Comparison of ENCODE assay signal across 18 mouse cellular contexts in genomic region chr19:44929251-44929650, GRCm38 (mm10). TPM values are rescaled to one million over a fixed set of nuclear protein-coding genes. Genes with fewer than 3 reads are reported as not detected.
DNase-seq lines count a peak whose midpoint lies in the region; ATAC-seq and TF ChIP-seq lines count a peak whose summit lies in the region.
"Had no signal": no experiment of that assay in that cellular context is flagged by ENCODE, and none has a peak within 500 bp of the region (broad histone marks: within the 10 kb centered on the region; RNA-seq: fewer than 3 reads in every experiment).

No protein-coding gene starts in this region.

- H3K27ac ChIP-seq in heart, embryonic 11.5 days (ENCODE audit: low read depth, low read length): 0 out of 2 replicates have a peak overlapping the region, but pooled peaks have one; percentile 12
- H3K27ac ChIP-seq in intestine, embryonic 15.5 days: 0 out of 2 replicates have a peak overlapping the region, but pooled peaks have one; percentile 13
- no peak overlapping the region; the same call in 1 of the 2 replicates for H3K27ac ChIP-seq in intestine, embryonic 16.5 days (ENCODE audit: low read length)
- peak overlapping the region; percentile 92 for H3K27ac ChIP-seq in heart, postnatal 0 days (ENCODE audit: low read depth)
- H3K27ac ChIP-seq: forebrain, embryonic 12.5 days; gastrocnemius, adult 2 months; hindbrain, embryonic 15.5 days; liver, embryonic 14.5 days; macrophage had no signal

- no peak for DNase-seq in heart, adult 8-10 months (ENCODE audit: low spot score)
- peak; percentile 65 for DNase-seq in Muller cell, postnatal 12 days (ENCODE audit: inconsistent ontology term)
- no peak for DNase-seq in heart, postnatal 0 days (ENCODE audit: low spot score)
- DNase-seq in urinary bladder, adult 18-20 months (ENCODE audit: low spot score in 2 of 2): no peak
- no peak for DNase-seq in right cerebral cortex, postnatal 25 days
- DNase-seq: adrenal gland, adult 2 months; gastrocnemius, adult 2 months; kidney, adult 18-20 months; thymus, postnatal 25 days had no signal

- peaks cover 40% of the 10 kb centered on the region for H3K4me1 ChIP-seq in heart, embryonic 11.5 days (ENCODE audit: control insufficient read depth, insufficient read depth, low read length)
- peaks cover 26% of the 10 kb centered on the region for H3K4me1 ChIP-seq in intestine, embryonic 15.5 days (replicated peaks)
- peaks cover 14% of the 10 kb centered on the region for H3K4me1 ChIP-seq in intestine, embryonic 16.5 days (ENCODE audit: control insufficient read depth, insufficient read depth, low read length)
- H3K4me1 ChIP-seq in heart, postnatal 0 days (ENCODE audit: control insufficient read depth, insufficient read depth): peaks cover 46% of the 10 kb centered on the region

- H3K9me3 ChIP-seq in heart, embryonic 11.5 days (replicated peaks; ENCODE audit: control insufficient read depth, low read length): no peaks in the 10 kb centered on the region
- H3K9me3 ChIP-seq in intestine, embryonic 15.5 days: no peaks in the 10 kb centered on the region
- no peaks in the 10 kb centered on the region for H3K9me3 ChIP-seq in intestine, embryonic 16.5 days (ENCODE audit: control insufficient read depth, low read length)
- H3K9me3 ChIP-seq in heart, postnatal 0 days (replicated peaks; ENCODE audit: control insufficient read depth, low read length): no peaks in the 10 kb centered on the region
- H3K9me3 ChIP-seq: forebrain, embryonic 12.5 days; hindbrain, embryonic 15.5 days had no signal

- no peak for ATAC-seq in heart, embryonic 11.5 days (replicated peaks; ENCODE audit: insufficient number of reproducible peaks, low FRiP score, low TSS enrichment)
- ATAC-seq in intestine, embryonic 15.5 days: no peak
- no peak for ATAC-seq in intestine, embryonic 16.5 days
- no peak for ATAC-seq in heart, postnatal 0 days (ENCODE audit: insufficient read depth, low read depth)

- WGBS in heart, embryonic 11.5 days (ENCODE audit: insufficient replicate concordance): 56% methylated on average over 3 of the region's 3 CpGs
- WGBS in intestine, embryonic 15.5 days: 21% methylated on average over 3 of the region's 3 CpGs
- 25% methylated on average over 3 of the region's 3 CpGs for WGBS in intestine, embryonic 16.5 days
- 26% methylated on average over 3 of the region's 3 CpGs for WGBS in heart, postnatal 0 days

- H3K9ac ChIP-seq in heart, embryonic 11.5 days (ENCODE audit: low read depth, low read length): no peak overlapping the region
- H3K9ac ChIP-seq in intestine, embryonic 15.5 days: no peak overlapping the region
- no peak overlapping the region for H3K9ac ChIP-seq in intestine, embryonic 16.5 days (ENCODE audit: low read depth, low read length)
- no peak overlapping the region for H3K9ac ChIP-seq in heart, postnatal 0 days (replicated peaks; ENCODE audit: low read depth, low read length)
- H3K9ac ChIP-seq: forebrain, embryonic 12.5 days; hindbrain, embryonic 15.5 days; liver, embryonic 14.5 days had no signal

- no peaks in the 10 kb centered on the region for H3K36me3 ChIP-seq in heart, embryonic 11.5 days (ENCODE audit: control insufficient read depth, insufficient read depth, low read length)
- H3K36me3 ChIP-seq in intestine, embryonic 15.5 days: no peaks in the 10 kb centered on the region
- H3K36me3 ChIP-seq in intestine, embryonic 16.5 days (ENCODE audit: control insufficient read depth, insufficient read depth, low read length): no peaks in the 10 kb centered on the region
- 0 out of 2 replicates have a peak, but pooled peaks cover 3% of the 10 kb centered on the region for H3K36me3 ChIP-seq in heart, postnatal 0 days (replicated peaks; ENCODE audit: control insufficient read depth, insufficient read depth, low read length)
- H3K36me3 ChIP-seq: forebrain, embryonic 12.5 days; hindbrain, embryonic 15.5 days had no signal

- no peak overlapping the region for H3K4me2 ChIP-seq in heart, embryonic 11.5 days
- no peak overlapping the region for H3K4me2 ChIP-seq in intestine, embryonic 15.5 days (replicated peaks)
- no peak overlapping the region for H3K4me2 ChIP-seq in intestine, embryonic 16.5 days (ENCODE audit: low read depth, low read length)
- H3K4me2 ChIP-seq in heart, postnatal 0 days (ENCODE audit: low read depth, low read length): no peak overlapping the region
- H3K4me2 ChIP-seq: hindbrain, embryonic 15.5 days; midbrain, embryonic 11.5 days had no signal

- no peak for TF ChIP-seq EP300 in heart, postnatal 0 days (IDR thresholded peaks at IDR 0.05; ENCODE audit: low read depth)

- no peaks in the 10 kb centered on the region for H3K27me3 ChIP-seq in heart, embryonic 11.5 days (ENCODE audit: control insufficient read depth, insufficient read depth, low read length)
- H3K27me3 ChIP-seq in intestine, embryonic 15.5 days (replicated peaks): no peaks in the 10 kb centered on the region
- H3K27me3 ChIP-seq in intestine, embryonic 16.5 days (replicated peaks; ENCODE audit: control insufficient read depth, insufficient read depth, low read length): no peaks in the 10 kb centered on the region
- no peaks in the 10 kb centered on the region for H3K27me3 ChIP-seq in heart, postnatal 0 days (ENCODE audit: control insufficient read depth, insufficient read depth, low read length)
- H3K27me3 ChIP-seq: CH12.LX; hindbrain, embryonic 15.5 days had no signal

- no peak overlapping the region for H3K4me3 ChIP-seq in heart, embryonic 11.5 days (ENCODE audit: low read depth, low read length)
- H3K4me3 ChIP-seq in intestine, embryonic 15.5 days (replicated peaks): no peak overlapping the region
- no peak overlapping the region for H3K4me3 ChIP-seq in intestine, embryonic 16.5 days (ENCODE audit: low read length)
- H3K4me3 ChIP-seq in heart, postnatal 0 days (ENCODE audit: low read depth, low read length): no peak overlapping the region
- H3K4me3 ChIP-seq: forebrain, embryonic 12.5 days; gastrocnemius, adult 2 months; hindbrain, embryonic 15.5 days had no signal

- no peak for TF ChIP-seq CTCF in heart, postnatal 0 days (IDR thresholded peaks at IDR 0.05; ENCODE audit: low read depth)

RNA-seq across cellular contexts. Expression of gene Slf2, which starts 1.7 kb away (rescaled TPM):
- polyA plus RNA-seq in heart, embryonic 11.5 days (2014; fragmentation: Nextera tagmentation; extraction: Ambion mirVana): 57.1 and 62.0 TPM in 2 replicates
- total RNA-seq in heart, adult 8-10 months (2022): 10 to 100 TPM; 18.2 to 21.9 (median 19.7) TPM
- polyA plus RNA-seq in intestine, embryonic 15.5 days (2015; fragmentation: Nextera tagmentation; extraction: Ambion mirVana): 31.9 and 33.9 TPM in 2 replicates
- polyA plus RNA-seq in intestine, embryonic 16.5 days (2015; fragmentation: Nextera tagmentation; extraction: Ambion mirVana): 26.8 and 27.1 TPM in 2 replicates
- 19.3 and 30.6 TPM in 2 replicates for total RNA-seq in heart, postnatal 0 days (2014; rRNA removed; ENCODE audit: low replicate concordance)
- 17.3 and 20.5 TPM in 2 replicates for polyA plus RNA-seq in heart, postnatal 0 days (2015; fragmentation: Nextera tagmentation; extraction: Ambion mirVana)

RNA-seq across cellular contexts. Expression of gene Sema4g, which starts 59.6 kb away (rescaled TPM):
- 1.0 and 1.4 TPM in 2 replicates for polyA plus RNA-seq in heart, embryonic 11.5 days (2014; fragmentation: Nextera tagmentation; extraction: Ambion mirVana)
- under 1 TPM in 3 of 4 experiments, not detected in 1; 0.25 to 0.46 (median 0.44) TPM for total RNA-seq in heart, adult 8-10 months (2022)
- 13.7 and 16.2 TPM in 2 replicates for polyA plus RNA-seq in intestine, embryonic 15.5 days (2015; fragmentation: Nextera tagmentation; extraction: Ambion mirVana)
- 19.0 and 21.1 TPM in 2 replicates for polyA plus RNA-seq in intestine, embryonic 16.5 days (2015; fragmentation: Nextera tagmentation; extraction: Ambion mirVana)
- total RNA-seq in heart, postnatal 0 days (2014; rRNA removed; ENCODE audit: low replicate concordance): 0.85 and 1.1 TPM in 2 replicates
- 0.10 and 0.14 TPM in 2 replicates for polyA plus RNA-seq in heart, postnatal 0 days (2015; fragmentation: Nextera tagmentation; extraction: Ambion mirVana)
